Mouse (Mus musculus) cerebellum, postnatal 4 days (tissue): Measurements from ENCODE around the gene Btg2.

ENCODE experiments used
- DNase-seq, 2 experiments: peaks; one replicate each; pipeline ENCODE4 v3.0.0; 2022; ENCODE audit warnings: low spot score in 2 of 2, mixed read lengths in 1 of 2

Gene Btg2

GRCm38 (mm10) chr1:134078802-134079476 lies at the start of gene Btg2:
TSS of gene Btg2 (minus strand) at chr1:134079120.
- DNase-seq, result peak; percentile 91 to 95

- peak in 1 of 2 experiments; percentile 27 for DNase-seq
Measured at GRCm38 (mm10) chr1:134122195-134122594, 43.3 kb upstream of the Btg2 start.

GRCm38 (mm10) chr1:134120179-134120578 lies 41.3 kb upstream of the Btg2 start:
- DNase-seq, result peak; percentile 96

GRCm38 (mm10) chr1:134117110-134117509 lies 38.2 kb upstream of the Btg2 start:
- no peak for DNase-seq

GRCm38 (mm10) chr1:134115424-134115823 lies 36.5 kb upstream of the Btg2 start:
- no peak for DNase-seq

GRCm38 (mm10) chr1:134114730-134115129 lies 35.8 kb upstream of the Btg2 start:
- no peak for DNase-seq

- no peak for DNase-seq
Measured at GRCm38 (mm10) chr1:134114018-134114417, 35.1 kb upstream of the Btg2 start.

GRCm38 (mm10) chr1:134113560-134113959 lies 34.6 kb upstream of the Btg2 start:
- no peak for DNase-seq

- no peak for DNase-seq
Measured at GRCm38 (mm10) chr1:134110979-134111378, 32.1 kb upstream of the Btg2 start, which contains the start of gene Chit1. TSS of gene Chit1 (plus strand) at chr1:134111242.

- no peak for DNase-seq
Measured at GRCm38 (mm10) chr1:134110449-134110848, 31.5 kb upstream of the Btg2 start.

- DNase-seq, result no peak
Measured at GRCm38 (mm10) chr1:134110015-134110414, 31.1 kb upstream of the Btg2 start.

GRCm38 (mm10) chr1:134107777-134108176 lies 28.9 kb upstream of the Btg2 start:
- no peak for DNase-seq

- DNase-seq, result peak in 1 of 2 experiments; percentile 55
Measured at GRCm38 (mm10) chr1:134106719-134107118, 27.8 kb upstream of the Btg2 start.

- DNase-seq, result no peak
Measured at GRCm38 (mm10) chr1:134105764-134106430, 27.0 kb upstream of the Btg2 start.

- no peak for DNase-seq
Measured at GRCm38 (mm10) chr1:134105043-134105763, 26.3 kb upstream of the Btg2 start.

GRCm38 (mm10) chr1:134103861-134104260 lies 24.9 kb upstream of the Btg2 start:
- no peak for DNase-seq

GRCm38 (mm10) chr1:134101593-134101992 lies 22.7 kb upstream of the Btg2 start:
- no peak for DNase-seq

- no peak for DNase-seq
Measured at GRCm38 (mm10) chr1:134100928-134101327, 22.0 kb upstream of the Btg2 start.

- no peak for DNase-seq
Measured at GRCm38 (mm10) chr1:134100401-134100800, 21.5 kb upstream of the Btg2 start.

- no peak for DNase-seq
Measured at GRCm38 (mm10) chr1:134099516-134100235, 20.8 kb upstream of the Btg2 start.

- peak in 1 of 2 experiments; percentile 35 for DNase-seq
Measured at GRCm38 (mm10) chr1:134098726-134099515, 20.0 kb upstream of the Btg2 start.
